24 mouse cellular contexts compared by ENCODE assay signal in the genomic region with DNA sequence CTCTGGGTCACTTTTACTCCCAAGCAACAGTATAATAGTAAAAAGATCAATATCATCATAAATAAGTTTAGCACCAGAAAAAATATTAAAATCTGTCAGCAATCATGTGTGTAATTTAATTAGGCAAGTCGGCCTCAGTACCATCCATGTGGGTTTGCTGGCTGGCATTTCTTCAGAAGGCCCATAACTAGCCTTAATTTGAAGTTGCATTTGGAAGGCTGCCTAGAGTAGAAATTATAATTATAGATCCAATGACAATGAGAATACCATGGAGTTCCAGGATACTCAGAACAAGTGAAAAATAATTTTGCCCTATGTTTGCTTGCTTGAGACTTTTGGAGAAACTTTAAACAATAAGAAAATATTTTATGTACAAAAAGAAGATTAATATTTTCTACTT.
DNase-seq lines count a peak whose midpoint lies in the region; ATAC-seq lines count a peak whose summit lies in the region.
"Had no signal": no experiment of that assay in that cellular context is flagged by ENCODE, and none has a peak within 500 bp of the region (broad histone marks: within the 10 kb centered on the region; RNA-seq: fewer than 3 reads in every experiment).

No protein-coding gene starts in this region.

- H3K27ac ChIP-seq in embryonic facial prominence, embryonic 14.5 days (replicated peaks; ENCODE audit: low read depth, low read length), result no peak overlapping the region
- no peak overlapping the region for H3K27ac ChIP-seq in embryonic facial prominence, embryonic 10.5 days (replicated peaks)
- H3K27ac ChIP-seq: embryonic facial prominence, embryonic 15.5 days; forebrain, embryonic 10.5 days; forebrain, embryonic 15.5 days; heart, adult 2 months; heart, embryonic 15.5 days; hindbrain, embryonic 14.5 days had no signal

- H3K27me3 ChIP-seq in embryonic facial prominence, embryonic 14.5 days (replicated peaks; ENCODE audit: control insufficient read depth, insufficient read depth, low read length), result no peaks in the 10 kb centered on the region
- H3K27me3 ChIP-seq in embryonic facial prominence, embryonic 10.5 days (replicated peaks; ENCODE audit: low read depth, poor library complexity, severe bottlenecking), result no peaks in the 10 kb centered on the region
- H3K27me3 ChIP-seq: embryonic facial prominence, embryonic 15.5 days; forebrain, embryonic 15.5 days; heart, embryonic 15.5 days had no signal

- DNase-seq in embryonic facial prominence, embryonic 14.5 days (ENCODE audit: low spot score), result peak; percentile 57
- no peak for DNase-seq in embryonic facial prominence, embryonic 10.5 days (ENCODE audit: low spot score)
- peak; percentile 15 to 35 for DNase-seq in layer of hippocampus, adult 18-20 months (ENCODE audit: low spot score in 2 of 2)
- no peak for DNase-seq in layer of hippocampus, postnatal 10 days (ENCODE audit: low spot score in 2 of 2)
- peak; percentile 0 for DNase-seq in retina, adult 2 months (ENCODE audit: low read depth, low spot score)
- DNase-seq in retina, postnatal 1 day, result no peak
- DNase-seq in ovary, postnatal 10 days (ENCODE audit: low spot score), result no peak
- DNase-seq: adrenal gland, postnatal 10 days; B cell, adult 2 months; cerebellum, adult 18-20 months; cerebellum, adult 9-11 months; cerebellum, postnatal 36 days; gastrocnemius, postnatal 14 days; heart, adult 2 months; heart, postnatal 14 days had no signal

- no peaks in the 10 kb centered on the region for H3K4me1 ChIP-seq in embryonic facial prominence, embryonic 14.5 days (ENCODE audit: control insufficient read depth, insufficient read depth, low read length)
- H3K4me1 ChIP-seq in embryonic facial prominence, embryonic 10.5 days, result no peaks in the 10 kb centered on the region
- H3K4me1 ChIP-seq: embryonic facial prominence, embryonic 15.5 days; forebrain, embryonic 10.5 days; forebrain, embryonic 15.5 days; heart, embryonic 15.5 days had no signal

- ATAC-seq in embryonic facial prominence, embryonic 14.5 days (ENCODE audit: low read depth), result no peak
- ATAC-seq: CD4-positive, CD25-positive, alpha-beta regulatory T cell, adult 4 months; forebrain, embryonic 15.5 days had no signal

- WGBS in embryonic facial prominence, embryonic 14.5 days, result 55% methylated on average over 1 of the region's 1 CpGs
- 63% methylated on average over 1 of the region's 1 CpGs for WGBS in embryonic facial prominence, embryonic 10.5 days

- H3K4me2 ChIP-seq in embryonic facial prominence, embryonic 14.5 days (ENCODE audit: low read depth, low read length), result no peak overlapping the region
- H3K4me2 ChIP-seq: embryonic facial prominence, embryonic 15.5 days; forebrain, embryonic 15.5 days; heart, embryonic 11.5 days; heart, embryonic 15.5 days; hindbrain, embryonic 14.5 days had no signal

- H3K9me3 ChIP-seq in embryonic facial prominence, embryonic 14.5 days (ENCODE audit: control insufficient read depth, low read length), result no peaks in the 10 kb centered on the region
- H3K9me3 ChIP-seq in embryonic facial prominence, embryonic 10.5 days, result no peaks in the 10 kb centered on the region
- H3K9me3 ChIP-seq: embryonic facial prominence, embryonic 15.5 days; forebrain, embryonic 10.5 days; forebrain, embryonic 15.5 days; heart, embryonic 15.5 days had no signal

- H3K36me3 ChIP-seq in embryonic facial prominence, embryonic 14.5 days (ENCODE audit: control insufficient read depth, insufficient read depth, low read length), result no peaks in the 10 kb centered on the region
- no peaks in the 10 kb centered on the region for H3K36me3 ChIP-seq in embryonic facial prominence, embryonic 10.5 days (replicated peaks)
- H3K36me3 ChIP-seq: embryonic facial prominence, embryonic 15.5 days; forebrain, embryonic 10.5 days; forebrain, embryonic 15.5 days; G1E; heart, embryonic 15.5 days had no signal

- no peak overlapping the region for H3K4me3 ChIP-seq in embryonic facial prominence, embryonic 14.5 days (ENCODE audit: low read depth, low read length)
- no peak overlapping the region for H3K4me3 ChIP-seq in embryonic facial prominence, embryonic 10.5 days
- H3K4me3 ChIP-seq: embryonic facial prominence, embryonic 15.5 days; erythroblast, embryonic 14.5 days; forebrain, embryonic 10.5 days; forebrain, embryonic 15.5 days; heart, adult 2 months; heart, embryonic 15.5 days had no signal

- H3K9ac ChIP-seq in embryonic facial prominence, embryonic 14.5 days (ENCODE audit: low read depth, low read length), result no peak overlapping the region
- H3K9ac ChIP-seq: embryonic facial prominence, embryonic 15.5 days; forebrain, embryonic 15.5 days; heart, embryonic 15.5 days; hindbrain, embryonic 14.5 days had no signal

Comparison
In these comparisons a context has a peak if more than half of its experiments do, and no peak if none do; other contexts are left out.
1. DNase-seq: peak in embryonic facial prominence, embryonic 14.5 days (single experiment), layer of hippocampus, adult 18-20 months (2 of 2) and retina, adult 2 months (single experiment); none in embryonic facial prominence, embryonic 10.5 days (single experiment), layer of hippocampus, postnatal 10 days (0 of 2), retina, postnatal 1 day (single experiment) and ovary, postnatal 10 days (single experiment).